Mouse (Mus musculus): ENCODE measurements around the gene Scnm1.
"Not testable (repeated sequence)": the region's sequence is repeated elsewhere in the genome, so short reads cannot be mapped to it uniquely, and the experiment has no call there.

Gene Scnm1

DNA sequence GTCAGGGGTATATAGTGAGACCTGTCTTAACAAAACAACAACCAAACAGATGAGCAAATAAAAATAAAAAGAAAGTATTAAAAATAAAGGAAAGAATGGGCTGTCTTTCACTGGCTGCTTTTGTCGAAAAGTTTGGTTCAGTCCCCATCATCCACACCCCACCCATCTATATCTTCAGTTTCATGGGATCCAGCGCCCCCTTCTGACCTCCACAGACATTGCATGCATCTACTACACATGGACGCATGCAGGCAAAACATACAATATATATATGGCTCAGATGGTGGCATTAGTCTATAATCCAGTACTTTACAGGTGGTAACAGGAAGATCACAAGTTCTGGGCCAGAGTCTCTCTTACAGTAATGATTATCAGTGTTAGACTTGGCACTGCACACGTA lies 20.1 kb upstream of the Scnm1 start:
- DNase-seq (ENCODE audit: inconsistent age in 2 of 2, low spot score in 1 of 2), result peak in 1 of 2 experiments; percentile 80

DNA sequence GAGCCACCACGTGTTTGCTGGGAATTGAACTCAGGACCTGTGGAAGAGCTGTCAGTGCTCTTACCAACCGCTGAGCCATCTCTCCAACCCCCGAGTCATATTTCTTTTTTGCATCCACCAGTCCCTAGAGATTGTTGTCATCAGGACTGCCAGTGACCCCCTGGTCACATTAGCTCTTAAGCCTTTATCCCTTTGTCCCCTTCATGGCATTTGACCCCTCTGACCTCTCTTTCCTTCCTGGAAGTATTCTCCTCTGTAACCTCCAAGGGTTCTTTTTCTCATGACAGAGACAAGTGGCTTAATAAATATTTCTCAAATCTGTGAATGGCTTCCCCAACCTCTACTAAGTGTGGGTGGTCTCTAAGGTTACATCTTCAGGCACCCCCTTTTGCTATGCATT lies 14.1 kb upstream of the Scnm1 start:
- no peak for DNase-seq (ENCODE audit: inconsistent age in 2 of 2, low spot score in 1 of 2)

GRCm38 (mm10) chr3:95142617-95143011 lies 8.8 kb upstream of the Scnm1 start:
- peak; percentile 86 to 96 for DNase-seq (ENCODE audit: inconsistent age in 2 of 2, low spot score in 1 of 2)

GRCm38 (mm10) chr3:95141952-95142616 lies 8.3 kb upstream of the Scnm1 start, which contains the start of gene Tnfaip8l2:
TSS of gene Tnfaip8l2 (minus strand) at chr3:95142360.
- no peak for DNase-seq (ENCODE audit: inconsistent age in 2 of 2, low spot score in 1 of 2)

DNA sequence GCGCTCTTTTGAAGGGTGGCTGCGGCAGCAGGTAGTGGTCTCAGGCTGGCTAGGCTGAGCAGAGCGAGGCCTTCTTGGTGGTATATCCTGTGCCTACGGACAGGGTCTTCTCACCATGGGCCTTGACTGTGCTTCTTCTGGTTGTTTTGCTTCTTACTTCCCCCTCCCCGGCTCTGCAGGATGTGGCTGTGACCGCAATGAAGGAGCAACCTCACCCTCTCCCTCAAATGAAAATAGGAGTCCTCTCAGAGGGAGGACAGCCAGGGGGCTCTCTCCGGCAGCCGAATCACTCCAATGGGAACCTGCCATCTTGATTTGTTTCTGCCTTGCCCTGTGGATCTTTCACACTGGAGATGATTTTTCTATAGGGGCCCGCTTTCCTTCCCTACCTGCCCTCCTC lies 7.7 kb upstream of the Scnm1 start:
- peak in 1 of 2 experiments; percentile 47 for DNase-seq (ENCODE audit: inconsistent age in 2 of 2, low spot score in 1 of 2)

GRCm38 (mm10) chr3:95140795-95141194 lies 7.0 kb upstream of the Scnm1 start:
- no peak for DNase-seq (ENCODE audit: inconsistent age in 2 of 2, low spot score in 1 of 2)

GRCm38 (mm10) chr3:95140289-95140595 lies 6.4 kb upstream of the Scnm1 start:
- peak in 1 of 2 experiments; percentile 39 for DNase-seq (ENCODE audit: inconsistent age in 2 of 2, low spot score in 1 of 2)

- DNase-seq (ENCODE audit: inconsistent age in 2 of 2, low spot score in 1 of 2), result peak in 1 of 2 experiments; percentile 45
These were observed 5.9 kb upstream of the Scnm1 start for GRCm38 (mm10) chr3:95139586-95140288.

DNA sequence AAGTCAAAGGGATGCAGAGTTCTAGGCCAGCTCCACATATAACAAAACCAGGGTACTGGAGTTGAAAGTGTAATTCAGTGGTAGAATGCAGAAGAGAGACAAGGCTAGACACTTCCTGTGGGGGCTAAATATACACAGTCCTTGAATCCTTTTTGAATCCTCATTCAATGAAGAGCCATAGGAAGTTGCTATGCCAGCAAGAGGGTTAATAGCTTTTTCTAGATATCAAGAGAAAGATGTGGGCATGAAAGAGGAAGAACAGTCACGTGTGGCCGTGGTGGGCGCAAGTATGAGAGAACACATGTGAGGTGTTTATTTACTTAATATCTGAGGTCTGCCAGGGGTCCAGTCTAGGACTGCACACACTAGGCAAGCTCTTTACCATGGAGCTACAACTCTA lies 2.5 kb upstream of the Scnm1 start:
- no peak for DNase-seq (ENCODE audit: inconsistent age in 2 of 2, low spot score in 1 of 2)

DNA sequence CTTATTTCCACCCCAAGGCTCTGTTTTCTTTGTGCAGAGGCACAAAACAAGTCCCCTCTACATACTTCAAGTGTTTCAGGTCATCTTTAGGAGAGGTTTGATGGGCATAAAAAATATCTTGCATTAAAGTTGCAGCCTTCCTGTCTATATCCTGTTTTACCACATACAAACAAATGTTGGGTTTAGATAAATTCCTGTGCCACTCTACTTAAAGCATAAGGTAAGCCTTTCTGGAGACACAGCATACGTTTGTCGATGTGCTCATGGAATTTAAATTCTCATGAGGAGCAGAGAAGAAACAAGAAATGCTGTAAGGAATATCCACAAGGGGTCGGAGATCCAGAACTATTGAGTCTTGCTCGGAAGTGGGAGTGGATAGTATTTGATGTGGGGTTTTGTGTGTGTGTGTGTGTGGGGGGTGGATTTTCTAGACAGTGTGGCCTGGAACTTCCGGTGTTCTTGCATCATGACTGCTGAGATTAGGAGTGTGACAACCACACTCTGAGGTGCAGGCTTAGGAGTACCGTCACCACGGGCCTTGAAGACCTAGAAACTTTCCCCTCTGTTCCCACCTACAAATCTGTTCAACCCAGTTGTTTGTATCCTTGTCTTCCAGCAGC lies 1.7 kb upstream of the Scnm1 start:
- DNase-seq (ENCODE audit: inconsistent age in 2 of 2, low spot score in 1 of 2), result peak in 1 of 2 experiments; percentile 33

GRCm38 (mm10) chr3:95135023-95135422 lies 1.2 kb upstream of the Scnm1 start:
- peak; percentile 75 to 81 for DNase-seq (ENCODE audit: inconsistent age in 2 of 2, low spot score in 1 of 2)

DNA sequence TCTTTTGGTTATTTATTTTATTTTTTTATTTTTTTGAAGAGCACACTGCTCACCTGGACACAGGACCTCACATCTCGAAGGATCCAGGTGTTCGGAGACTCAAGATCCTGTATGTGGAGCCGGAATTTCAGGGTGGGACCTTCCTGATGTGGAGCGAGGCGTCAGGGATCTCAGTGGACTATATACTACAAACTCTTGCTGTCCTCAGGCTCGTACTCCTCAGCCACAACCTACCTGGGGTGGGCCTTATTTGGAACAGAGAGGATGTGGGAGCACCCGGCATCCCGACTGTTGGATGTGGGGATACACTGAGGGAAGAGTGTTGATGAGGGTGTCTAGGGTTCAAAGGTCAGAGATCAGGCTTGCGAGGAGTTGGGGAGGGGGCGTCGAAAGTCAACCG lies 322 bp upstream of the Scnm1 start:
- DNase-seq (ENCODE audit: inconsistent age in 2 of 2, low spot score in 1 of 2), result not testable (repeated sequence)

GRCm38 (mm10) chr3:95133176-95133575 lies 635 bp downstream of the Scnm1 start:
- no peak for DNase-seq (ENCODE audit: inconsistent age in 2 of 2, low spot score in 1 of 2)

- DNase-seq (ENCODE audit: inconsistent age in 2 of 2, low spot score in 1 of 2), result peak in 1 of 2 experiments; percentile 29
These were observed 1.4 kb downstream of the Scnm1 start for GRCm38 (mm10) chr3:95132389-95132788.

- DNase-seq (ENCODE audit: inconsistent age in 2 of 2, low spot score in 1 of 2), result no peak
These were observed 3.7 kb downstream of the Scnm1 start for GRCm38 (mm10) chr3:95130081-95130480.

DNA sequence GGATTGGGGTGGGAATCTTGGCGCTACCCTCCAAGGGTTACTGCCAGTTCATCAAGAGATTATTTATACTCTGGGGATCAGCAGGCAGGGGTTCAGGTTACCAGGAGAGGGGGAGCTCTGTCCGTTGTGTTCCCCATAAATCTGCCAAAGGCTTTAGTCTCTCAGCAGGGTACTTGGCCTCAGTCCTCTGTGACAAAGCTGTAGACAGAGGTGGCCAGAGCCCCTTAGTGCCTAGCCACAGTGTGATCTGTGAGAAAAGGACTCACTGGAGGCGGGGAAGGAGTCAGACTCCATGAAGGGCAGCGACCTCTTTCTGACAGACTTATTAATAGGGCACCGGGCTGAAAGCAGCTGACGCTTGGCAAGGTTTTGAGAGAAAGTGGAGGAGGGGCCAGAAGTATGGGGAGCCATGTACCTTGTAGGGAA lies 4.6 kb downstream of the Scnm1 start:
- peak in 1 of 2 experiments; percentile 39 for DNase-seq (ENCODE audit: inconsistent age in 2 of 2, low spot score in 1 of 2)

DNA sequence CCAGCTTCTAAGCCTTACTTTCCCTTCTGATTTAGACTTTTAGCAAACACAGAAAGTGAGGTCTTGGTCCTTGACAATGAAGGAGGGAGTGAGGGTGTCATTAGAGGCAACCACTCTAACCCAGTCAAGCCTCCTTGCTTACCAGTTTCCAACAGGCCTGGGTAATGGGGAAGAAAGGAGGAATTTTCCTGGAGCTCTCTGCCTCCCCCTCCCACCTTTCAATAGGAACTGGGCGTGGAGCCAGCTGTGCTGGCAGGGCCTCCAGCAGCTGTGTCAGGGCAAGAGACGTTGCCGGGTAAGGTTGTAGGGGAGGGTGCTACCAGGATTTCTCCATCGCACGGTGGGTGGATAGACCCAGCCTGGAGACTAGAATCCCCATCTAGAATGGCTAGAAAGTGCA lies 8.8 kb downstream of the Scnm1 start:
- peak in 1 of 2 experiments; percentile 65 for DNase-seq (ENCODE audit: inconsistent age in 2 of 2, low spot score in 1 of 2)

- DNase-seq (ENCODE audit: inconsistent age in 2 of 2, low spot score in 1 of 2), result no peak
These were observed 9.6 kb downstream of the Scnm1 start, which contains the start of gene Tmod4 for GRCm38 (mm10) chr3:95124246-95124645. TSS of gene Tmod4 (plus strand) at chr3:95124476.

DNA sequence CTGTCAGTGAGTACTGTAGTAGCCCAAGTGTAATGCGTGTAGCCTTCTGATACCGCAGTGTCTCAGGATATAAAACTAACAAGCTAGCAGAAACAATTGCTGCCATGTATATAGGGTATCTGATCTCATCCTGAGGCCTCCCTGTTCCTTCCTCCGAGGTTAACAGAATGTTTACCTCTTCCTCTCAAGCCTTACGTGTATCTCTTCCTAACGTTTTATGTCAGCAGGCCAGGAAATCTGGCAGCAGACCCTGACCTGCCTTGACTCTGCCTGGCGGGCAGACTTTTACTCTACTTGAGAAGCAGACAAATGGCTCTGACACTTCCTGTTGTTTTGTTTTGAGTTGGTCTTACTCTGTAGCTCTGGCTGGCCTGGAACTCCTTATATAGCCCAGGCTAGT lies 12.2 kb downstream of the Scnm1 start:
- DNase-seq (ENCODE audit: inconsistent age in 2 of 2, low spot score in 1 of 2), result no peak

GRCm38 (mm10) chr3:95117751-95118150 lies 16.1 kb downstream of the Scnm1 start:
- peak in 1 of 2 experiments; percentile 68 for DNase-seq (ENCODE audit: inconsistent age in 2 of 2, low spot score in 1 of 2)

DNA sequence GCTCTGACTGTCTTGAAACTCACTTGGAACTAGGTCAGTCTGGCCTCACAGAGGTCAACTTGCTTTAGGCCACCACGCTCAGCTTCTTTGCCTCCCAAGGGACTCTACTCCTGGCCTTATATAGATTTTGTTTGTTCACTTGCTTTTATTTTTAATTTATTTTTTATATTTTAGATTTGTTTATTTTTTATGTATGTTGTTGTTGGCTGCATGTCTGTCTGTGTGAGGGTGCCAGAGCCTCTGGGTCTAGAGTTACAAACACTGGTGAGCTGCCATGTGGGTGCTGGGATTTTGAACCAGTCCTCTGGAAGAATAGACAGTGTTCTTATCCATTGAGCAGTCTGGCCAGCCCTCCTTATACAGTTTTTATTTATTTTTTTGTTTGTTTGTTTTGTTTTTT lies 21.1 kb downstream of the Scnm1 start:
- DNase-seq (ENCODE audit: inconsistent age in 2 of 2, low spot score in 1 of 2), result no peak

All from adrenal gland, adult (tissue).